Comparison of ENCODE assay signal across 28 mouse cellular contexts in the genomic region with DNA sequence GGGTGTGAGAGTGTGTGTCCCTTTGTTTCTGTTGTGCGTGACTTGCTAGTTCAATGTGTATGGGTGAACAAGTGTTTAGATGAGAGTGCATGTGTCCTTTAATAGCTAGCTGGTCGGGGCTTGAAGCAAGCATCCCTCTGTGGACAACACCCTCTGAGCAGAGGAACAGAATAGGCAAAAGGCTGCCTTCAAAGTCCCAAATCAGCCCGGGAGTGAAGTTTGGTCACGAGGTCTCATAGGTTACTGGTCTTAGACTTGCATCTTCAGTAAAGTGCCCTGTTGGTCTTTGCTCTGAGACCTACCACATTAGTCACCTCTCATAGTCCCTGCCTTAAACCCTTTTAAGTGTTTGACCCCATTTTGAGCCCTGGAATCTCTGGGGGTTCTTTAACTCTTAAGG. TPM values are rescaled to one million over a fixed set of nuclear protein-coding genes. Genes with fewer than 3 reads are reported as not detected.
A peak's percentile ranks its signal among the peaks of the same experiment; 100 is the strongest.
DNase-seq lines count a peak whose midpoint lies in the region; ATAC-seq lines count a peak whose summit lies in the region.
"Had no signal": no experiment of that assay in that cellular context is flagged by ENCODE, and none has a peak within 500 bp of the region (broad histone marks: within the 10 kb centered on the region; RNA-seq: fewer than 3 reads in every experiment).

No protein-coding gene starts in this region.

- H3K4me3 ChIP-seq in intestine, embryonic 14.5 days (ENCODE audit: low read depth, low read length), result no peak overlapping the region
- no peak overlapping the region for H3K4me3 ChIP-seq in intestine, embryonic 15.5 days (replicated peaks)
- no peak overlapping the region for H3K4me3 ChIP-seq in midbrain, embryonic 14.5 days (replicated peaks; ENCODE audit: low read depth, low read length)
- no peak overlapping the region for H3K4me3 ChIP-seq in midbrain, embryonic 15.5 days
- H3K4me3 ChIP-seq in embryonic facial prominence, embryonic 10.5 days, result no peak overlapping the region
- no peak overlapping the region for H3K4me3 ChIP-seq in limb, embryonic 11.5 days (ENCODE audit: low read depth, low read length)
- H3K4me3 ChIP-seq: erythroblast, embryonic 14.5 days; forebrain, embryonic 13.5 days; limb, embryonic 13.5 days had no signal

- no peak overlapping the region for H3K4me2 ChIP-seq in intestine, embryonic 14.5 days (ENCODE audit: low read length)
- no peak overlapping the region for H3K4me2 ChIP-seq in intestine, embryonic 15.5 days (replicated peaks)
- H3K4me2 ChIP-seq in midbrain, embryonic 14.5 days (ENCODE audit: low read length), result no peak overlapping the region
- no peak overlapping the region for H3K4me2 ChIP-seq in midbrain, embryonic 15.5 days
- H3K4me2 ChIP-seq in limb, embryonic 11.5 days (ENCODE audit: low read depth, severe bottlenecking), result no peak overlapping the region
- H3K4me2 ChIP-seq: forebrain, embryonic 13.5 days; limb, embryonic 13.5 days; liver, embryonic 11.5 days had no signal

- no peak for ATAC-seq in intestine, embryonic 14.5 days (replicated peaks; ENCODE audit: low FRiP score, low TSS enrichment, low read depth)
- ATAC-seq in intestine, embryonic 15.5 days, result no peak
- ATAC-seq in midbrain, embryonic 14.5 days (ENCODE audit: low FRiP score, low TSS enrichment), result no peak
- no peak for ATAC-seq in midbrain, embryonic 15.5 days (replicated peaks)
- no peak for ATAC-seq in limb, embryonic 11.5 days (ENCODE audit: insufficient number of reproducible peaks, low FRiP score, low TSS enrichment, low read depth)
- ATAC-seq: forebrain, embryonic 13.5 days; inflammation-experienced regulatory T-cells, adult 6 months had no signal

- 1% methylated on average over 4 of the region's 4 CpGs for WGBS in intestine, embryonic 14.5 days
- WGBS in intestine, embryonic 15.5 days, result 2% methylated on average over 4 of the region's 4 CpGs
- WGBS in midbrain, embryonic 14.5 days, result 1% methylated on average over 4 of the region's 4 CpGs
- WGBS in midbrain, embryonic 15.5 days, result under 1% methylated on average over 4 of the region's 4 CpGs
- WGBS in embryonic facial prominence, embryonic 10.5 days, result under 1% methylated on average over 4 of the region's 4 CpGs
- WGBS in limb, embryonic 11.5 days, result 0% methylated on average over 4 of the region's 4 CpGs

- H3K9ac ChIP-seq in intestine, embryonic 14.5 days (ENCODE audit: low read length), result no peak overlapping the region
- H3K9ac ChIP-seq in intestine, embryonic 15.5 days, result no peak overlapping the region
- no peak overlapping the region for H3K9ac ChIP-seq in midbrain, embryonic 14.5 days (replicated peaks; ENCODE audit: low read length)
- no peak overlapping the region for H3K9ac ChIP-seq in midbrain, embryonic 15.5 days
- no peak overlapping the region for H3K9ac ChIP-seq in limb, embryonic 11.5 days (ENCODE audit: low read length)
- H3K9ac ChIP-seq: forebrain, embryonic 13.5 days; hindbrain, embryonic 12.5 days; limb, embryonic 13.5 days had no signal

- H3K27me3 ChIP-seq in intestine, embryonic 14.5 days (replicated peaks; ENCODE audit: control insufficient read depth, insufficient read depth, low read length), result peaks cover 98% of the 10 kb centered on the region
- H3K27me3 ChIP-seq in intestine, embryonic 15.5 days (replicated peaks), result peaks cover 92% of the 10 kb centered on the region
- H3K27me3 ChIP-seq in midbrain, embryonic 14.5 days (ENCODE audit: control insufficient read depth, insufficient read depth, low read length), result peaks cover 96% of the 10 kb centered on the region
- peaks cover 91% of the 10 kb centered on the region for H3K27me3 ChIP-seq in midbrain, embryonic 15.5 days (replicated peaks)
- peaks cover 100% of the 10 kb centered on the region for H3K27me3 ChIP-seq in embryonic facial prominence, embryonic 10.5 days (replicated peaks; ENCODE audit: low read depth, poor library complexity, severe bottlenecking)
- H3K27me3 ChIP-seq in limb, embryonic 11.5 days (ENCODE audit: control insufficient read depth, insufficient read depth, low read length), result peaks cover 97% of the 10 kb centered on the region

- DNase-seq in intestine, embryonic 14.5 days (ENCODE audit: low spot score), result peak; percentile 61
- peak; percentile 8 for DNase-seq in midbrain, embryonic 14.5 days
- DNase-seq in embryonic facial prominence, embryonic 10.5 days (ENCODE audit: low spot score), result peak; percentile 31
- peak; percentile 40 for DNase-seq in limb, embryonic 11.5 days (ENCODE audit: low spot score)
- DNase-seq in thymus, adult 18-20 months, result no peak
- DNase-seq: adrenal gland, postnatal 10 days; cerebellum, adult 8-10 months; cerebellum, postnatal 25 days; gastrocnemius, postnatal 14 days; heart, postnatal 14 days; kidney, adult 9 months; kidney, postnatal 10 days; lung, postnatal 4 days; right cerebral cortex, adult 18-20 months; spleen, adult 18-20 months; thymus, adult 2 months; thymus, postnatal 4 days had no signal

- H3K36me3 ChIP-seq in intestine, embryonic 14.5 days (ENCODE audit: control insufficient read depth, insufficient read depth, low read length), result no peaks in the 10 kb centered on the region
- H3K36me3 ChIP-seq in intestine, embryonic 15.5 days, result no peaks in the 10 kb centered on the region
- no peaks in the 10 kb centered on the region for H3K36me3 ChIP-seq in midbrain, embryonic 14.5 days (ENCODE audit: control insufficient read depth, insufficient read depth, low read length)
- no peaks in the 10 kb centered on the region for H3K36me3 ChIP-seq in midbrain, embryonic 15.5 days (replicated peaks)
- no peaks in the 10 kb centered on the region for H3K36me3 ChIP-seq in embryonic facial prominence, embryonic 10.5 days (replicated peaks)
- H3K36me3 ChIP-seq in limb, embryonic 11.5 days (ENCODE audit: control insufficient read depth, insufficient read depth, low read length), result no peaks in the 10 kb centered on the region
- H3K36me3 ChIP-seq: hindbrain, embryonic 12.5 days; limb, embryonic 13.5 days had no signal

- peaks cover 6% of the 10 kb centered on the region; the same call in 1 of the 2 replicates for H3K4me1 ChIP-seq in intestine, embryonic 14.5 days (replicated peaks; ENCODE audit: control insufficient read depth, insufficient read depth, low read length)
- H3K4me1 ChIP-seq in intestine, embryonic 15.5 days (replicated peaks), result peaks cover 21% of the 10 kb centered on the region
- peaks cover 9% of the 10 kb centered on the region; the same call in 1 of the 2 replicates for H3K4me1 ChIP-seq in midbrain, embryonic 14.5 days (ENCODE audit: control insufficient read depth, insufficient read depth, low read length)
- peaks cover 22% of the 10 kb centered on the region for H3K4me1 ChIP-seq in midbrain, embryonic 15.5 days
- H3K4me1 ChIP-seq in embryonic facial prominence, embryonic 10.5 days, result peaks cover 33% of the 10 kb centered on the region
- peaks cover 10% of the 10 kb centered on the region for H3K4me1 ChIP-seq in limb, embryonic 11.5 days (ENCODE audit: control insufficient read depth, insufficient read depth, low read length)

- no peak overlapping the region for H3K27ac ChIP-seq in intestine, embryonic 14.5 days (ENCODE audit: low read depth)
- no peak overlapping the region for H3K27ac ChIP-seq in intestine, embryonic 15.5 days
- H3K27ac ChIP-seq in midbrain, embryonic 14.5 days (replicated peaks; ENCODE audit: low read depth, low read length), result no peak overlapping the region
- no peak overlapping the region for H3K27ac ChIP-seq in midbrain, embryonic 15.5 days
- no peak overlapping the region for H3K27ac ChIP-seq in embryonic facial prominence, embryonic 10.5 days (replicated peaks)
- no peak overlapping the region for H3K27ac ChIP-seq in limb, embryonic 11.5 days (replicated peaks; ENCODE audit: low read depth, low read length)
- H3K27ac ChIP-seq: forebrain, embryonic 13.5 days; hindbrain, embryonic 12.5 days; limb, embryonic 13.5 days had no signal

- no peaks in the 10 kb centered on the region for H3K9me3 ChIP-seq in intestine, embryonic 14.5 days (ENCODE audit: control insufficient read depth, low read length)
- no peaks in the 10 kb centered on the region for H3K9me3 ChIP-seq in intestine, embryonic 15.5 days
- no peaks in the 10 kb centered on the region for H3K9me3 ChIP-seq in midbrain, embryonic 14.5 days (ENCODE audit: control insufficient read depth, low read length)
- no peaks in the 10 kb centered on the region for H3K9me3 ChIP-seq in midbrain, embryonic 15.5 days
- H3K9me3 ChIP-seq in embryonic facial prominence, embryonic 10.5 days, result no peaks in the 10 kb centered on the region
- no peaks in the 10 kb centered on the region for H3K9me3 ChIP-seq in limb, embryonic 11.5 days (ENCODE audit: control insufficient read depth, low read length)
- H3K9me3 ChIP-seq: forebrain, embryonic 13.5 days; hindbrain, embryonic 12.5 days; limb, embryonic 13.5 days had no signal

RNA-seq across cellular contexts. Expression of gene Hmx2, which starts 2.9 kb away (rescaled TPM):
- 1.6 and 1.8 TPM in 2 replicates for polyA plus RNA-seq in intestine, embryonic 14.5 days (2014; fragmentation: Nextera tagmentation; extraction: Ambion mirVana)
- 0.97 and 1.1 TPM in 2 replicates for polyA plus RNA-seq in intestine, embryonic 15.5 days (2015; fragmentation: Nextera tagmentation; extraction: Ambion mirVana)
- 0.07 and 0.09 TPM in 2 replicates for polyA plus RNA-seq in midbrain, embryonic 14.5 days (2014; fragmentation: Nextera tagmentation; extraction: Ambion mirVana)
- 0.34 and 1.1 TPM in 2 replicates for polyA plus RNA-seq in midbrain, embryonic 15.5 days (2015; fragmentation: Nextera tagmentation; extraction: Ambion mirVana)
- polyA plus RNA-seq in embryonic facial prominence, embryonic 10.5 days (2016; fragmentation: Nextera tagmentation; extraction: Ambion mirVana), result 0.27 and 0.44 TPM in 2 replicates
- polyA plus RNA-seq in limb, embryonic 11.5 days (2014; fragmentation: Nextera tagmentation; extraction: Ambion mirVana), result not detected in 2 replicates
- polyA plus RNA-seq: erythroblast, embryonic 14.5 days; inflammation-experienced regulatory T-cells, adult 6 months; limb, embryonic 13.5 days; liver, embryonic 11.5 days; liver, embryonic 16.5 days; lung, embryonic 16.5 days had no signal

RNA-seq across cellular contexts. Expression of gene Bub3, which starts 8.6 kb away (rescaled TPM):
- polyA plus RNA-seq in intestine, embryonic 14.5 days (2014; fragmentation: Nextera tagmentation; extraction: Ambion mirVana), result 235 TPM in 2 replicates
- polyA plus RNA-seq in intestine, embryonic 15.5 days (2015; fragmentation: Nextera tagmentation; extraction: Ambion mirVana), result 187 and 188 TPM in 2 replicates
- polyA plus RNA-seq in midbrain, embryonic 14.5 days (2014; fragmentation: Nextera tagmentation; extraction: Ambion mirVana), result 167 and 169 TPM in 2 replicates
- 165 and 166 TPM in 2 replicates for polyA plus RNA-seq in midbrain, embryonic 15.5 days (2015; fragmentation: Nextera tagmentation; extraction: Ambion mirVana)
- polyA plus RNA-seq in embryonic facial prominence, embryonic 10.5 days (2016; fragmentation: Nextera tagmentation; extraction: Ambion mirVana), result 312 and 325 TPM in 2 replicates
- 291 and 296 TPM in 2 replicates for polyA plus RNA-seq in limb, embryonic 11.5 days (2014; fragmentation: Nextera tagmentation; extraction: Ambion mirVana)

RNA-seq across cellular contexts. Expression of gene Hmx3, which starts 8.8 kb away (rescaled TPM):
- polyA plus RNA-seq in intestine, embryonic 14.5 days (2014; fragmentation: Nextera tagmentation; extraction: Ambion mirVana), result 0.73 and 1.4 TPM in 2 replicates
- polyA plus RNA-seq in intestine, embryonic 15.5 days (2015; fragmentation: Nextera tagmentation; extraction: Ambion mirVana), result 1.3 and 1.9 TPM in 2 replicates
- 0.15 and 0.33 TPM in 2 replicates for polyA plus RNA-seq in midbrain, embryonic 14.5 days (2014; fragmentation: Nextera tagmentation; extraction: Ambion mirVana)
- polyA plus RNA-seq in midbrain, embryonic 15.5 days (2015; fragmentation: Nextera tagmentation; extraction: Ambion mirVana), result 0.49 and 0.73 TPM in 2 replicates
- 0.10 and 0.44 TPM in 2 replicates for polyA plus RNA-seq in embryonic facial prominence, embryonic 10.5 days (2016; fragmentation: Nextera tagmentation; extraction: Ambion mirVana)
- polyA plus RNA-seq in limb, embryonic 11.5 days (2014; fragmentation: Nextera tagmentation; extraction: Ambion mirVana), result not detected in 2 replicates
- polyA plus RNA-seq: erythroblast, embryonic 14.5 days; G1E; inflammation-experienced regulatory T-cells, adult 6 months; limb, embryonic 13.5 days; liver, embryonic 11.5 days; liver, embryonic 16.5 days; lung, embryonic 16.5 days had no signal

Comparison
In these comparisons a context has a peak if more than half of its experiments do, and no peak if none do; other contexts are left out.
1. DNase-seq: peak in intestine, embryonic 14.5 days (single experiment), midbrain, embryonic 14.5 days (single experiment), embryonic facial prominence, embryonic 10.5 days (single experiment) and limb, embryonic 11.5 days (single experiment); none in thymus, adult 18-20 months (0 of 2).